Mouse (Mus musculus): ENCODE data around the gene Doc2b. TPM values are rescaled to one million over a fixed set of nuclear protein-coding genes. Genes with fewer than 3 reads are reported as not detected.

The Doc2b gene
- 0.59 and 0.99 TPM in 2 replicates for polyA plus RNA-seq (2012; rRNA removed)

- DNase-seq (ENCODE audit: low spot score), result no peak
Measured at GRCm38 (mm10) chr11:75796029-75796445, at the start of gene Doc2b. Gene Doc2b, minus strand, starts transcription at chr11:75796049.

DNA sequence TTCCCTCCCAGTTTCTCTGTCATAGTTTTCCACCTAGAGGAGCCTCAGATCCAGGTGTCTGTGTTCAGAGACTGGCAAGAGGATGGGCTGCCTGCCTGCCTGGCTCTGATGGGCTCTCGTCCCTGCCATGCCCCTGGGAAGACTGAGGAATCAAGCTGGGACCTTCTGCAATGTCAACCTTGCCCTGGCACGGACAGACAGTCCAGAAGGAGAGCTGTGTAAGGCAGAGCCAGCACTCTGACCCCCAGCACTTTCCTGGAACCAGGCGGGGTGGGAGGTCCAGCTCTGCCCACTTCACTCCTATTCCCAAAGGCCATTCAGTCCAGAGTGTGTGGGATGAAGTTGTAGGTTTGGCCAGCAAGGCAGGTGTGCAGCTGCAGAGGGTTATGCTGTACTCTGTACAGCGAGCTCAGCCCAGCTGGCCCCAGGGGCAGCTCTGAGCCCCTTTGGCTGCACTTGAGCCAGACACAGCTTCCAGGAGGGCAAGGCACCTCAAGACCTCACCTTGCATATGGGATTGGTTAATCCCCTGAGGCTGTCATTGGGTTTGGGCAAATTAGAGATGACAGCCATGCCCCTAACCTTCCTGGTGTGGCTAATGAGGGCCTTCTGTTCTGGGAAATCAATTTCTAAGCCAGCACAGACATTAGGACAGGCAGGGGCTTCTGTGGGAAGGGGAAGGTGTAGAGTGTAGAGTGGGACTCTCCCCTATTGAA is 47.2 kb upstream of the Doc2b start:
- no peak for DNase-seq (ENCODE audit: low spot score)

GRCm38 (mm10) chr11:75841503-75841902 is 45.7 kb upstream of the Doc2b start:
- DNase-seq (ENCODE audit: low spot score), result no peak

GRCm38 (mm10) chr11:75839536-75840430 is 43.9 kb upstream of the Doc2b start:
- DNase-seq (ENCODE audit: low spot score), result no peak

DNA sequence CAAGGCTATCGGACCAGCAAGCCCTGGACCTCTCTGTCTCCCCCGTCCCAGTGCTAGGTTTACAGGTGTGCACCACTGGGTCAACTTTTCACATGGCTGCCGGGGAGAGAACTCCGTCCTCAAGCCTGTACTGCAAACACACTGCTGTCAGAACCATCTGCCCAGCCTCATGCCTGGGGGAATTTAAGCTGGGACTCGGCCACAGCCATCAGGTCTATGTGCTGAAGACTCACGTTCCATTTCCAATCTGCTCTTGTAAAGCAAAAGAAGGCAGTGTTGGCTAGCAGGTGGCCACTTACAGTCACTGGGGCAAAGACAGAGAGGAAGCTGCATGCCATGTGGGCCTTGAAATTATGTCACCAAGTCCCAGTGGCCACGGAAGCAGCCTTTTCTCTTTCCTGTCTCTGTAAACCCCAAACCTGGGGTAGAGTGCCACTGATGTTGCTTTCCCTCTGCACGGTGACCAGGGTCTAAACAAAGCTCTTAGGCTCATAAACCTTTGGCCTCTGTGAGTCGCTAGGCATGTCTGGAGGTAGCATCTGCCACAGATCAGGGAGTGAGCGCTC is 43.1 kb upstream of the Doc2b start:
- DNase-seq (ENCODE audit: low spot score), result no peak

DNA sequence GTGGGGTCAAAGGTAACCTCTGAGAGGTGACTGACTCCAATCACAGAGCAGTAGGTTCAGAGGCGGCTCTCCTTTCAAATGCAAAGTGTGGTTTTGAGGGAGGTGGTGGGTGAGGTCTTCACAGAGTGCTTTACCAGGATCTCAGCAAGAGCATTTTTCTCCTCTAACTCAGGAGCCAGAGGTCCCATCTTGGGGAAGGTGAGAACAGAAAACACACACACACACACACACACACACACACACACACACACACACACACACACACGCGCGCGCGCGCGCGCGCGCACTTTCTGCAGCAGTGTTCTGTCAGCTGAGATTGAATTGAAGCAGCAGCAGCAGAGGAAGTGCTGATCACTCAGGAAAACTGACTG is 40.4 kb upstream of the Doc2b start:
- no peak for DNase-seq (ENCODE audit: low spot score)

GRCm38 (mm10) chr11:75835587-75836239 is 39.9 kb upstream of the Doc2b start:
- no peak for DNase-seq (ENCODE audit: low spot score)

DNA sequence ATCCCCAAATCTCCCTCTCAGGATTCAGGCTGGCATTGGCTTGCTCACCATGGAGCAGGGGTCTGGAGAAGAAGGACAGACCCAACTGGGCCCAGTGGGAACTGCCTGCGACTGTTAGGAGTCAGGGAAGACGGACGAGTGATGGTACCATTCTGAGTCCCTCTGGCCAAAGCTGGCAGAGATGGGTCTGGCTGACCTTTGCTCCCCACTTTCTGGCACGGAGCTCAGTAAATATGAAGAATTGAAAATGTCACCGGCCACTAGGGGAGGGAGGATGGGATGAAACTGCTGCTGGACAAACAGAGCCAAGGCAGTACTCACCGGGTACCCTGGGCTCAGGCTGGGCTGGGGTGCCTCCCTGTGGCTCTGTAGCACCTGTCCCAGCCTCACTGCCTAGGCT is 37.2 kb upstream of the Doc2b start:
- no peak for DNase-seq (ENCODE audit: low spot score)

DNA sequence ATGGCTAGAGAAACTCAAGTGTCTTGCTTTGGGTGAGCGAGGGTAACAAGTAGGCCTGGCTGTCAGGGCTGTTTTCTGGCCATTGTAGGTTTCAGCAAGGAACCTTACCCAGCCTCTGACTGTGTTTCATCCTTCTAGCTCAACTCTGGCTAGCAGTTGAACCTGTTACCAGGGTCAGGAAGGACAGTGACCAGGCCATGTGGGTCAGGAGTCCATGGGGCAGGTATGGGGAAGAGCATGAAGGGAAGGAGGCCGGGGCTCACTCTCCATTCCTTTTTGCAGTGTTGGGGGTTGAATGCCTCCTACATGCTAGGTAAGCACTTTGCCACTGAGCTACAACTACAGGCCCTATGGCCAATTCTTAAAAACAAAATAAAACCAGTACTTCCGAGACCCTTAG is 34.5 kb upstream of the Doc2b start:
- no peak for DNase-seq (ENCODE audit: low spot score)

DNA sequence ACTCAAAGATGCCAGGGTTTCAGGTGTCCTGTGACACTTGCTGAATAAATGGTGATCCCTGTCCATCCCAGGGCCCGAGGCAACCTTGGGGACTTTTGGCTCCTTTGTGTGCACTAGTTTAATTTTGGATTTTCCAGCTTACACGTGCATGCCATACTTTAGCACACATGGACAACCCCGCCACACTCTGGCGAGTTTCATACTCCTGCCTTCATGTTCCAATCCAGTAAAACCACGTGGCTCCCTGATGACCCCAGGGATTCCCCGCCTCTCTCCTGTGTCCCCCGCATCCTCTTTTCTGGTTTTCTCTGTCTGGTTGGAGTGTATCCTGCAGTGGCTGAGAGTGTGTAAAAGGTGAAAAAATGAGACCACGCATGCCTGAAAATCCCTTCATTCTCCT is 31.6 kb upstream of the Doc2b start:
- DNase-seq (ENCODE audit: low spot score), result no peak

DNA sequence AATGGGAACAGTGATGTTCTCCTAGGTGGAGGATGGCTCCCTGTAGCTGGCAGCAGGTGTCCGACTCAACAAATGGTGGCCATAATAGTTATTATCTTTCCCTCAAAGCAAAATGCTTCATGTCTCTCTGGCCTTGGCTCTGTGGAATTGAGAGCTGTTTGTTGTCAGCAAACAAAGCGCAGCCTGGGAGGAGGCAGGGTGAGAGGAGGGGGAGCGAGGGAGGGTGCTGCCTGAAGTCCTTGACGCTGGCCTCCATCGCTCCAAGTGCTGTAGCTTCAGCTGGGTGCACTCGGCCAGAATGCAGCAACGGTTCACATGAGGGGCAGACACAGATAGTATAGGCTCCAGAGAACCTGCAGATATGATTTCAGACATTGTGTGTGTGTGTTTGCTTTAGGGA is 27.7 kb upstream of the Doc2b start:
- no peak for DNase-seq (ENCODE audit: low spot score)

GRCm38 (mm10) chr11:75813085-75813484 is 17.2 kb upstream of the Doc2b start:
- DNase-seq (ENCODE audit: low spot score), result no peak

GRCm38 (mm10) chr11:75811900-75812299 is 16.1 kb upstream of the Doc2b start:
- peak; percentile 51 for DNase-seq (ENCODE audit: low spot score)

GRCm38 (mm10) chr11:75810526-75810925 is 14.7 kb upstream of the Doc2b start:
- DNase-seq (ENCODE audit: low spot score), result no peak

DNA sequence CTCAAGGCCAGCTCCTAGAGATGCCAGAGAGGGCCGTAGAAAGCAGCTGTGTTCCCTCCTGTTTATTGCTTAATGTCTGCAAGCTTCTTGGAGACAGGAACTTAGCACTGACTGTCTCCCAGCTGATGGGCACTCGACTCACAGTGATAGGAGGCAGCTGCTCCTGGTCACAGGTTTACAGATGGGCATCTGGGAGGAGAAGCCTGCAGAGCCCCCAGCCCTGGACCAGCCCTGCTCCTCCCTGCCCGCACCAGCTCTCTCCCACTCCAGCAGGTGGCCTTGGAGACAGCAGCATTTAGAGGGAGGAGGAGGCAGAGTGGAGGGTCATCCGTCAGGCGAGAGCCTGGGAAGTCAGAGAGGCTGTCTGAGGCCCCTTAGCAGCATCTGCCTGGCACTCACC is 11.6 kb upstream of the Doc2b start:
- no peak for DNase-seq (ENCODE audit: low spot score)

GRCm38 (mm10) chr11:75801771-75802550 is 6.1 kb upstream of the Doc2b start:
- DNase-seq (ENCODE audit: low spot score), result no peak

GRCm38 (mm10) chr11:75801369-75801768 is 5.5 kb upstream of the Doc2b start:
- DNase-seq (ENCODE audit: low spot score), result no peak

- DNase-seq (ENCODE audit: low spot score), result no peak
Measured at GRCm38 (mm10) chr11:75796536-75797246, 842 bp upstream of the Doc2b start.

GRCm38 (mm10) chr11:75795321-75795636 is 570 bp downstream of the Doc2b start:
- DNase-seq (ENCODE audit: low spot score), result no peak

GRCm38 (mm10) chr11:75794602-75795320 is 1.1 kb downstream of the Doc2b start:
- DNase-seq (ENCODE audit: low spot score), result no peak
